ENCODE assay signal across 17 mouse cellular contexts in genomic region chr19:8994813-8995607, GRCm38 (mm10). TPM values are rescaled to one million over a fixed set of nuclear protein-coding genes. Genes with fewer than 3 reads are reported as not detected.
DNase-seq lines count a peak whose midpoint lies in the region; ATAC-seq and TF ChIP-seq lines count a peak whose summit lies in the region.
"Had no signal": no experiment of that assay in that cellular context is flagged by ENCODE, and none has a peak within 500 bp of the region (broad histone marks: within the 10 kb centered on the region; RNA-seq: fewer than 3 reads in every experiment).

No protein-coding gene starts in this region.

- peak overlapping the region; percentile 71 for H3K4me2 ChIP-seq in lung, postnatal 0 days (replicated peaks; ENCODE audit: low read depth, low read length)
- H3K4me2 ChIP-seq in stomach, embryonic 15.5 days: no peak overlapping the region
- H3K4me2 ChIP-seq in hindbrain, embryonic 14.5 days (replicated peaks): no peak overlapping the region
- H3K4me2 ChIP-seq: embryonic facial prominence, embryonic 12.5 days; kidney, embryonic 15.5 days; liver, embryonic 13.5 days; lung, embryonic 15.5 days had no signal

- no peak overlapping the region for H3K4me3 ChIP-seq in lung, postnatal 0 days (ENCODE audit: low read depth, low read length)
- H3K4me3 ChIP-seq in stomach, embryonic 15.5 days (replicated peaks): no peak overlapping the region
- H3K4me3 ChIP-seq in hindbrain, embryonic 14.5 days (replicated peaks; ENCODE audit: low read length): no peak overlapping the region
- H3K4me3 ChIP-seq: embryonic facial prominence, embryonic 12.5 days; kidney, embryonic 15.5 days; liver, embryonic 13.5 days; lung, embryonic 15.5 days had no signal

- no peak for ATAC-seq in lung, postnatal 0 days
- no peak for ATAC-seq in stomach, embryonic 15.5 days (ENCODE audit: insufficient read depth, low FRiP score, low read depth)
- no peak for ATAC-seq in hindbrain, embryonic 14.5 days (ENCODE audit: low FRiP score)

- peaks cover 56% of the 10 kb centered on the region for H3K4me1 ChIP-seq in lung, postnatal 0 days (ENCODE audit: insufficient read depth, low read depth, low read length)
- H3K4me1 ChIP-seq in stomach, embryonic 15.5 days: peaks cover 78% of the 10 kb centered on the region
- peaks cover 8% of the 10 kb centered on the region for H3K4me1 ChIP-seq in hindbrain, embryonic 14.5 days (replicated peaks; ENCODE audit: control insufficient read depth, insufficient read depth, low read length)

- no peaks in the 10 kb centered on the region for H3K9me3 ChIP-seq in lung, postnatal 0 days (ENCODE audit: low read length)
- no peaks in the 10 kb centered on the region for H3K9me3 ChIP-seq in stomach, embryonic 15.5 days
- H3K9me3 ChIP-seq in hindbrain, embryonic 14.5 days (ENCODE audit: control insufficient read depth, low read length): no peaks in the 10 kb centered on the region
- H3K9me3 ChIP-seq: embryonic facial prominence, embryonic 12.5 days; kidney, embryonic 15.5 days; liver, embryonic 13.5 days; lung, embryonic 15.5 days had no signal

- WGBS in lung, postnatal 0 days: 58% methylated on average over 10 of the region's 10 CpGs
- 66% methylated on average over 10 of the region's 10 CpGs for WGBS in stomach, embryonic 15.5 days
- 83% methylated on average over 10 of the region's 10 CpGs for WGBS in hindbrain, embryonic 14.5 days

- no peak overlapping the region for H3K27ac ChIP-seq in lung, postnatal 0 days (ENCODE audit: low read length)
- peak overlapping the region; percentile 48; the same call in 1 of the 2 replicates for H3K27ac ChIP-seq in stomach, embryonic 15.5 days
- H3K27ac ChIP-seq in hindbrain, embryonic 14.5 days: no peak overlapping the region
- H3K27ac ChIP-seq: embryonic facial prominence, embryonic 12.5 days; kidney, embryonic 15.5 days; liver, embryonic 13.5 days; lung, embryonic 15.5 days had no signal

- peak; percentile 93 for DNase-seq in heart, adult 11 months
- no peak for DNase-seq in heart, postnatal 14 days
- DNase-seq in lung, postnatal 0 days (ENCODE audit: low spot score): no peak
- DNase-seq in lung, postnatal 4 days: no peak
- peak; percentile 53 for DNase-seq in induced T-regulatory cell, adult 2 months (ENCODE audit: low read depth)
- no peak for DNase-seq in hindbrain, embryonic 14.5 days (ENCODE audit: low spot score)
- DNase-seq in urinary bladder, postnatal 14 days (ENCODE audit: low spot score): no peak
- DNase-seq: adrenal gland, postnatal 36 days; cerebellum, adult 8-10 months; gastrocnemius, postnatal 14 days; layer of hippocampus, postnatal 36 days; liver, embryonic 13.5 days; right cerebral cortex, postnatal 25 days had no signal

- H3K27me3 ChIP-seq in lung, postnatal 0 days (replicated peaks; ENCODE audit: insufficient read depth, low read length): no peaks in the 10 kb centered on the region
- H3K27me3 ChIP-seq in stomach, embryonic 15.5 days (replicated peaks): no peaks in the 10 kb centered on the region
- peaks cover 17% of the 10 kb centered on the region for H3K27me3 ChIP-seq in hindbrain, embryonic 14.5 days (ENCODE audit: control insufficient read depth, insufficient read depth, low read length)
- H3K27me3 ChIP-seq: embryonic facial prominence, embryonic 12.5 days; kidney, embryonic 15.5 days; lung, embryonic 15.5 days had no signal

- TF ChIP-seq EP300 in lung, postnatal 0 days (IDR thresholded peaks at IDR 0.05): no peak

- no peak overlapping the region for H3K9ac ChIP-seq in lung, postnatal 0 days (replicated peaks; ENCODE audit: low read depth)
- H3K9ac ChIP-seq in stomach, embryonic 15.5 days: no peak overlapping the region
- H3K9ac ChIP-seq in hindbrain, embryonic 14.5 days: no peak overlapping the region
- H3K9ac ChIP-seq: embryonic facial prominence, embryonic 12.5 days; kidney, embryonic 15.5 days; liver, embryonic 13.5 days; lung, embryonic 15.5 days had no signal

- peaks cover 3% of the 10 kb centered on the region; the same call in 1 of the 2 replicates for H3K36me3 ChIP-seq in lung, postnatal 0 days (ENCODE audit: insufficient read depth, low read length)
- H3K36me3 ChIP-seq in stomach, embryonic 15.5 days: peaks cover 3% of the 10 kb centered on the region; the same call in 1 of the 2 replicates
- H3K36me3 ChIP-seq in hindbrain, embryonic 14.5 days (replicated peaks; ENCODE audit: control insufficient read depth, insufficient read depth): no peaks in the 10 kb centered on the region
- H3K36me3 ChIP-seq: kidney, embryonic 15.5 days; liver, embryonic 13.5 days had no signal

- TF ChIP-seq CTCF in lung, postnatal 0 days (IDR thresholded peaks at IDR 0.05): no peak

- intact Hi-C loops in heart, postnatal 14 days (cut with DNase I): no loop called here

RNA-seq across cellular contexts. Expression of gene Ahnak, which starts 5.9 kb away (rescaled TPM):
- 100 to 1,000 TPM; 288 to 310 TPM for total RNA-seq in heart, postnatal 14 days (2021)
- polyA plus RNA-seq in lung, postnatal 0 days (2015; fragmentation: Nextera tagmentation; extraction: Ambion mirVana): 151 and 163 TPM in 2 replicates
- 32.2 and 43.5 TPM in 2 replicates for polyA plus RNA-seq in stomach, embryonic 15.5 days (2015; fragmentation: Nextera tagmentation; extraction: Ambion mirVana)
- 4.5 and 4.9 TPM in 2 replicates for polyA plus RNA-seq in hindbrain, embryonic 14.5 days (2014; fragmentation: Nextera tagmentation; extraction: Ambion mirVana)

RNA-seq across cellular contexts. Expression of gene Eef1g, which starts 28.2 kb away (rescaled TPM):
- total RNA-seq in heart, postnatal 14 days (2021): 100 to 1,000 TPM; 220 to 273 TPM
- polyA plus RNA-seq in lung, postnatal 0 days (2015; fragmentation: Nextera tagmentation; extraction: Ambion mirVana): 153 and 159 TPM in 2 replicates
- polyA plus RNA-seq in stomach, embryonic 15.5 days (2015; fragmentation: Nextera tagmentation; extraction: Ambion mirVana): 383 and 461 TPM in 2 replicates
- 308 and 316 TPM in 2 replicates for polyA plus RNA-seq in hindbrain, embryonic 14.5 days (2014; fragmentation: Nextera tagmentation; extraction: Ambion mirVana)

RNA-seq across cellular contexts. Expression of gene Tut1, which starts 41.4 kb away (rescaled TPM):
- 1 to 10 TPM; 7.6 TPM for total RNA-seq in heart, postnatal 14 days (2021)
- 12.8 and 13.6 TPM in 2 replicates for polyA plus RNA-seq in lung, postnatal 0 days (2015; fragmentation: Nextera tagmentation; extraction: Ambion mirVana)
- polyA plus RNA-seq in stomach, embryonic 15.5 days (2015; fragmentation: Nextera tagmentation; extraction: Ambion mirVana): 29.1 and 31.8 TPM in 2 replicates
- 20.0 and 23.0 TPM in 2 replicates for polyA plus RNA-seq in hindbrain, embryonic 14.5 days (2014; fragmentation: Nextera tagmentation; extraction: Ambion mirVana)

RNA-seq across cellular contexts. Expression of gene Mta2, which starts 53.3 kb away (rescaled TPM):
- 10 to 100 TPM; 42.1 to 44.8 TPM for total RNA-seq in heart, postnatal 14 days (2021)
- polyA plus RNA-seq in lung, postnatal 0 days (2015; fragmentation: Nextera tagmentation; extraction: Ambion mirVana): 81.8 and 84.7 TPM in 2 replicates
- polyA plus RNA-seq in stomach, embryonic 15.5 days (2015; fragmentation: Nextera tagmentation; extraction: Ambion mirVana): 132 and 142 TPM in 2 replicates
- 29.3 and 30.3 TPM in 2 replicates for polyA plus RNA-seq in hindbrain, embryonic 14.5 days (2014; fragmentation: Nextera tagmentation; extraction: Ambion mirVana)

Comparison
In these comparisons a context has a peak if more than half of its experiments do, and no peak if none do; other contexts are left out.
1. DNase-seq: peak in heart, adult 11 months (single experiment) and induced T-regulatory cell, adult 2 months (single experiment); none in heart, postnatal 14 days (0 of 2), lung, postnatal 0 days (single experiment), lung, postnatal 4 days (0 of 2), hindbrain, embryonic 14.5 days (single experiment) and urinary bladder, postnatal 14 days (single experiment).